Mouse (Mus musculus) kidney, adult 2 months (tissue): ENCODE data around the gene Cemip. TPM values are rescaled to one million over a fixed set of nuclear protein-coding genes. Genes with fewer than 3 reads are reported as not detected.

Source experiments
- DNase-seq: peaks from one replicate; pipeline ENCODE4 v3.0.0; 2021
- H3K27ac ChIP-seq: fragments of 200-500 bp; 2 replicates; pipeline ENCODE4 v1.5.1; 2012; ENCODE audit warnings: low read depth, low read length, control low read depth, inconsistent platforms; ENCODE audit not compliant: insufficient read depth
- H3K27me3 ChIP-seq: fragments of 200-500 bp; replicated peaks from 2 replicates; pipeline ENCODE4 v1.6.1; 2012; ENCODE audit warnings: mild to moderate bottlenecking, moderate library complexity, low read length, inconsistent platforms; ENCODE audit not compliant: control insufficient read depth, insufficient read depth
- H3K36me3 ChIP-seq: fragments of 200-500 bp; 2 replicates; pipeline ENCODE4 v1.6.1; 2012; ENCODE audit warnings: mild to moderate bottlenecking, moderate library complexity, low read length, inconsistent platforms; ENCODE audit not compliant: control insufficient read depth, insufficient read depth
- H3K4me1 ChIP-seq: fragments of 200-500 bp; 2 replicates; pipeline ENCODE4 v1.6.1; 2011; ENCODE audit warnings: low read length; ENCODE audit not compliant: control insufficient read depth, insufficient read depth
- H3K4me3 ChIP-seq: fragments of 200-500 bp; 2 replicates; pipeline ENCODE4 v1.5.1; 2011; ENCODE audit warnings: mild to moderate bottlenecking, low read depth, low read length, control low read depth; ENCODE audit not compliant: insufficient read depth
- CTCF ChIP-seq: fragments of 200-500 bp; conservative IDR thresholded peaks from 2 replicates; pipeline ENCODE4 v1.5.1; 2011; ENCODE audit warnings: low read depth, mild to moderate bottlenecking, control low read depth, low read length, moderate library complexity, mixed read lengths; ENCODE audit not compliant: insufficient read depth, insufficient read length
- POLR2A ChIP-seq: fragments of 200-500 bp; IDR thresholded peaks from one replicate; pipeline ENCODE4 v1.6.1; 2011; ENCODE audit warnings: low read depth, low read length, control low read depth
- WGBS: fragments of 180-500 bp; shearing (Covaris S2); methylation state at CpG from one replicate; pipeline ENCODE4 v1.1.7; 2018; 5-methylcytosine and 5-hydroxymethylcytosine counted together
- polyA plus RNA-seq: library from polyadenylated mRNA; depleted of rRNA; stranded (reverse); fragments of >200 nt; gene quantifications from 2 replicates; pipeline ENCODE4 v1.2.3, GENCODE M21; 2012

The Cemip gene
- polyA plus RNA-seq, 1 experiment: 0.08 TPM

DNA sequence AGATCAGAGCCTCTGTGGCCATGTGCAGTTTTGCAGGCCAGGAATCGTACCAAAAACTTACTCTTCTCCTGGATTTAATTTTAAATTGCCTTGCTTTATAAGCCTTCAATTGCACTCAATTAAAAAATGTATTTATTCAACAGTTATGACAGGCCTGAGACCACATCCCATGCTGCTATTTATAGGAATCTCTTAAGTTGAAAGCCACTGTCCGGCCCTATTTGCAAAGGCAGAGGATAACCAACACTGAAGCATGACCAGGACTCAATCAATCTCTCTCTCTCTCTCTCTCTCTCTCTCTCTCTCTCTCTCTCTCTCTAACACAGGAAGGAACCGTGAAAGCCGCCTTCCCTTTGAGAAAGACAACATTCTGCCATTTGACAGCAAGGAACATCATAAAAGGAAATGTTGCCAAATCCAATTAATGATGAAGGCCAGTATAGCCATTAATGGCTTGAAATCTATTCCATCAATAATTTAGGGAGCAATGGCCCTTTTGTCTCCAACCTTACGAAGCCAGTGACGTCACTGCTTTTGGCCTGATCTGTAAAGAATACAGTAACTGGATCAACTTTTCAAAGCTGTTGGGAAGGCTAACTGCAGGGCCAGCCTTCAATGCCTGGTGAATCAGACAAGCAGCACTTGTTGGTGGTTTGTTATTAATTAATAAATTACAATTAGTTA is 26.2 kb upstream of the Cemip start:
- Histone ChIP-seq H3K27me3 (no peaks in the 10 kb centered on the region), H3K4me1 (peaks cover 24% of the 10 kb centered on the region), H3K36me3 (no peaks in the 10 kb centered on the region; the same call in 1 of the 2 replicates), H3K4me3 (no peak overlapping the region), H3K27ac (no peak overlapping the region)
- TF ChIP-seq CTCF (no peak), POLR2A (no peak)
- 64% methylated on average over 6 of the region's 6 CpGs for WGBS
- DNase-seq: no peak

DNA sequence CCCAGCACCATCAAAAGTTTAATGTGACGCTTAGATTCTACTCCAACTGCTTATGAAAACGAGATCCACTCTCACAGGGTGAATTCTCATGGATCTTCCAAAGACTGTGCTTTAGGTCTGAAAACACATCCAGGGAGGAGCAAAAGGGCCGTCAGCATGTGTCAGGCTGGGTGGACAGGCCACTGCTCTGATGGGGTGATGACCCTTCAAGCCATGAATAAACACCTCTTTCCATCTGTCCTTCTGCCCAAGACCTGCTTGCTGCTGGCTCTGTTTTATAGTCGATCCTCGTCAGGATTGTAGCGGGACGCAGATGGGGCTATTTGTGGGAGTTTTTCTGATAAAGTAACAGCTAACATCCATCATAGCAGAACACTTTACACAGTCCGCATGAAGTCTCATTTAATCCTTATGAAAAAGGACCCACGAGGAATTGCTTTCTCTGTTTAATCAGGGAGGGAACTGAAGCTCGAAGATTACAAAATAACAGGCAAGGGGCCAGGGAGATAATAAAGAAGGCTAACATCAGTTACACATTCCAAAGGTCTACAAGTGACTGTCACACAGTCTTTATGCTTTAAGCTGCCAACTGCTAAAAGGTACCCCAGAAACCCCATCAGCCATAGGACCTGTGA is 25.5 kb upstream of the Cemip start:
- TF ChIP-seq POLR2A (no peak), CTCF (no peak)
- H3K36me3 ChIP-seq: no peaks in the 10 kb centered on the region; the same call in 1 of the 2 replicates

DNA sequence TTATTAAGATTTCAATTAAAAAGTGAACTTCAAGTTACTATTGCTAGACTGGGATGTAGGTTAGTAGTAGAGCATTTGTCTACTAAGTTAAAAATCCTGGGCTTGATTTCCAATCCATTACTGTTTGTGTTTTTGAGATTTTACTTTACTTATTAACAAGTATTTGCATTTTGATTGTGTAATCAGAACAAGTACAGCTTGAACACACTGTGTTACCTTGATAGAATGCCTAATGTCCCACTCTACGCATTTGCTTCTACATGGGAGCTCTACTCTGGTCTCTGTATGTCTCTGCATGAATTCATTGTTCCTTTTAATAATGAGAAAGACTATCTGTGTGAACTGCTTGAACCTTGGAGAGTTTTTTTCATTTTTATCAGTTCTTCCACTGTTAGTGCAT is 20.6 kb upstream of the Cemip start:
- no peak for TF ChIP-seq POLR2A
- Histone ChIP-seq H3K27ac (no peak overlapping the region), H3K4me3 (no peak overlapping the region), H3K36me3 (no peaks in the 10 kb centered on the region; the same call in 1 of the 2 replicates), H3K27me3 (no peaks in the 10 kb centered on the region), H3K4me1 (no peaks in the 10 kb centered on the region)
- WGBS: 66% methylated on average over 1 of the region's 1 CpGs
- DNase-seq: no peak

More for the DNA sequence above, 25.5 kb upstream of the Cemip start:
- H3K27me3 ChIP-seq: no peaks in the 10 kb centered on the region
- WGBS: 53% methylated on average over 10 of the region's 10 CpGs
- H3K4me3 ChIP-seq: no peak overlapping the region
- no peak overlapping the region for H3K27ac ChIP-seq
- peaks cover 17% of the 10 kb centered on the region for H3K4me1 ChIP-seq
- DNase-seq: no peak

DNA sequence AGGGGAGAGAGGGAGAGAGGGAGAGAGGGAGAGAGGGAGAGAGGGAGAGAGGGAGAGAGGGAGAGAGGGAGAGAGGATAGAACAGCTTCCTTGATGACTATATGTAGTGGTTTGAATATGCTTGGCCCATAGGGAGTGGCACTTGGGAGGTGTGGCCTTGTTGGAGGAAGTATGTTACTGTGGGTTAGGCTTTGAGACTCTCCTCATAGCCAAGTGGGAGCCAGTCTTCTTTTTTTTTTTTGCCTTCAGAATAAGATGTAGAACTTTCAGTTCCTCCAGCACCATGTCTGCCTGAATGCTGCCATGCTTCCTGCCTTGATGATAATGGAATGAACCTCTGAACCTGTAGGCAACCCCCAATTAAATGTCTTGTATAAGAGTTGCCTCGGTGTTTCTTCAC is 16.3 kb upstream of the Cemip start:
- Histone ChIP-seq H3K27ac (no peak overlapping the region), H3K4me1 (no peaks in the 10 kb centered on the region), H3K27me3 (no peaks in the 10 kb centered on the region), H3K4me3 (no peak overlapping the region), H3K36me3 (no peaks in the 10 kb centered on the region)
- WGBS: 94% methylated on average over 1 of the region's 1 CpGs
- DNase-seq: no peak
- TF ChIP-seq POLR2A (no peak), CTCF (no peak)

DNA sequence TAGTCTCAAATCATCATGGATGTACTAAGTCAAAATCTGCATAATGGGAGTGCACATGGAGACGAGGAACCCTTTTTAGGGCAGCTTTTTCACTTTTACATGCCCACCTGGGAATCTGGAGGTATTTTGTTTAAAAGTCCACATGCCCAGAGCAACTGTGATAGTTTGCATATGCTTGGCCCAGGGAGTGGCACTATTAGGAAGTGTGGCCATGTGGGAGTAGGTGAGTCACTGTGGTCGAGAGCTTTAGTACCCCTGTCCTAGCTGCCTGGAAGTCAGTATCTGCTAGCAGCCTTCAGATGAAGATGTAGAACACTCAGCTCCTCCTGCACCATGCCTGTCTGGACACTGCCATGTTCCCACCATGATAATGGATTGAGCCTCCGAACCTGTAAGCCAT is 14.4 kb upstream of the Cemip start:
- no peaks in the 10 kb centered on the region for H3K36me3 ChIP-seq
- no peaks in the 10 kb centered on the region for H3K27me3 ChIP-seq
- TF ChIP-seq POLR2A: no peak
- DNase-seq: no peak
- H3K4me3 ChIP-seq: no peak overlapping the region
- WGBS: 88% methylated on average over 3 of the region's 3 CpGs
- no peaks in the 10 kb centered on the region; the same call in 1 of the 2 replicates for H3K4me1 ChIP-seq
- no peak overlapping the region for H3K27ac ChIP-seq

DNA sequence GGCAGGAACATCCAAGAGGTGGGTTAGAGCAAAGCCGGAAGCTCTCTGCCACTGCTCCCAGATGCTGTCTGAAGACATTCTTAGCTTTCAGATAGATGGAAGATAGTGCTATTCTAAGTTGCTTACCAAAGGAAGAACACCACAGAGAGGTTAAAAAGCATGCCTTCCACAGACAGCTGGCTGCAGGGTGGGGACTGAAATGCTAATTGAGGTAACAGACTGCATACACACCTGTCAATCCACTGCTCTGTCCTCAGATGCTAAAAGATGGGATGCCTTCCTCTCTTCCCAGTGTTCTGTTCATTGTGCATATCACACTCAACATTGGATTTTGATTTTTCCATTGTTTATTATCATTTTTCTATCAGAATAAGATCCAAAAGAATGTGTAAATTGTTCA is 11.8 kb upstream of the Cemip start:
- Histone ChIP-seq H3K4me3 (no peak overlapping the region), H3K4me1 (no peaks in the 10 kb centered on the region; the same call in 1 of the 2 replicates), H3K36me3 (no peaks in the 10 kb centered on the region), H3K27ac (no peak overlapping the region), H3K27me3 (no peaks in the 10 kb centered on the region)
- 95% methylated on average over 1 of the region's 1 CpGs for WGBS
- TF ChIP-seq POLR2A: no peak
- DNase-seq: no peak

DNA sequence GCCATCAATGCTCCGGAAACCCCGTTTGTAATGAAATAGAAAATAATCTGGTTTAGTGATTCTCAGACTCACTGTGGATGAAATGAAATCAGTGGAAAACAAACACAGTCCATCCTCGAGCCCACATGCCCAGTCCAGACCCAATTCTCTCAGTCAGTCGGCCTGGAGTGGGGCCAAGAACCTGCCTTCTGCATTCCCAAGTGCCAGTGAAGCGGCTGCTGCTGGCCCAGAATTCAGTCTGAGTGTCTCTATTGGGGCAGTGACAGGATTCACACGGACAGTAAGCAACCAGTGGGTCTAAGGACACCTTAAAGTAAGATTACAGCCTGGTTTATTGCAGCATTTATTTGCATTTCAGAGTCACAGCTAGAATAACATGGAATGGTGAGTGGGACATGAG is 10.2 kb upstream of the Cemip start:
- WGBS: 44% methylated on average over 6 of the region's 6 CpGs
- no peaks in the 10 kb centered on the region; the same call in 1 of the 2 replicates for H3K4me1 ChIP-seq
- DNase-seq: peak; percentile 82

More for the DNA sequence above, 10.2 kb upstream of the Cemip start:
- no peaks in the 10 kb centered on the region for H3K36me3 ChIP-seq
- no peaks in the 10 kb centered on the region for H3K27me3 ChIP-seq
- no peak overlapping the region for H3K27ac ChIP-seq
- no peak overlapping the region for H3K4me3 ChIP-seq
- no peak for TF ChIP-seq POLR2A
- no peak for TF ChIP-seq CTCF
